Mouse (Mus musculus) neural tube, embryonic 12.5 days (tissue): ENCODE results near the gene Cenpq. TPM values are rescaled to one million over a fixed set of nuclear protein-coding genes. Genes with fewer than 3 reads are reported as not detected.

Experiments used
- ATAC-seq: fragments of 200-750 bp; cut with Nextera tagmentation; 2 replicates; pipeline ENCODE4 v1.8.0; 2017; ENCODE audit warnings: low read depth, mild to moderate bottlenecking, moderate TSS enrichment, moderate library complexity; ENCODE audit not compliant: low FRiP score
- H3K27ac ChIP-seq: fragments of 300-500 bp; sonication (generic); 2 replicates; pipeline ENCODE4 v1.5.1; 2016
- H3K27me3 ChIP-seq: fragments of 300-500 bp; sonication (generic); replicated peaks from 2 replicates; pipeline ENCODE4 v1.6.1; 2016; ENCODE audit warnings: mild to moderate bottlenecking
- H3K36me3 ChIP-seq: fragments of 300-500 bp; sonication (generic); 2 replicates; pipeline ENCODE4 v1.6.1; 2016; ENCODE audit warnings: mild to moderate bottlenecking
- H3K4me1 ChIP-seq: fragments of 300-500 bp; sonication (generic); 2 replicates; pipeline ENCODE4 v1.6.1; 2016
- H3K4me2 ChIP-seq: fragments of 300-500 bp; sonication (generic); replicated peaks from 2 replicates; pipeline ENCODE4 v1.6.1; 2016; ENCODE audit warnings: mild to moderate bottlenecking
- H3K4me3 ChIP-seq: fragments of 300-500 bp; sonication (generic); 2 replicates; pipeline ENCODE4 v1.5.1; 2016
- H3K9ac ChIP-seq: fragments of 300-500 bp; sonication (generic); 2 replicates; pipeline ENCODE4 v1.6.1; 2016; ENCODE audit warnings: mild to moderate bottlenecking
- H3K9me3 ChIP-seq: fragments of 300-500 bp; sonication (generic); 2 replicates; pipeline ENCODE4 v1.6.1; 2016; ENCODE audit warnings: mild to moderate bottlenecking
- WGBS: fragments of 180-500 bp; shearing (Covaris S2); methylation state at CpG from one replicate; pipeline ENCODE4 v1.1.7; 2016; 5-methylcytosine and 5-hydroxymethylcytosine counted together
- polyA plus RNA-seq: library from polyadenylated mRNA; unstranded; fragments of >200 nt; fragmentation: Nextera tagmentation; extraction: Ambion mirVana; gene quantifications from 2 replicates; pipeline ENCODE4 v1.2.1, GENCODE M21; 2016

The Cenpq gene
- 21.8 and 26.0 TPM in 2 replicates for polyA plus RNA-seq

DNA sequence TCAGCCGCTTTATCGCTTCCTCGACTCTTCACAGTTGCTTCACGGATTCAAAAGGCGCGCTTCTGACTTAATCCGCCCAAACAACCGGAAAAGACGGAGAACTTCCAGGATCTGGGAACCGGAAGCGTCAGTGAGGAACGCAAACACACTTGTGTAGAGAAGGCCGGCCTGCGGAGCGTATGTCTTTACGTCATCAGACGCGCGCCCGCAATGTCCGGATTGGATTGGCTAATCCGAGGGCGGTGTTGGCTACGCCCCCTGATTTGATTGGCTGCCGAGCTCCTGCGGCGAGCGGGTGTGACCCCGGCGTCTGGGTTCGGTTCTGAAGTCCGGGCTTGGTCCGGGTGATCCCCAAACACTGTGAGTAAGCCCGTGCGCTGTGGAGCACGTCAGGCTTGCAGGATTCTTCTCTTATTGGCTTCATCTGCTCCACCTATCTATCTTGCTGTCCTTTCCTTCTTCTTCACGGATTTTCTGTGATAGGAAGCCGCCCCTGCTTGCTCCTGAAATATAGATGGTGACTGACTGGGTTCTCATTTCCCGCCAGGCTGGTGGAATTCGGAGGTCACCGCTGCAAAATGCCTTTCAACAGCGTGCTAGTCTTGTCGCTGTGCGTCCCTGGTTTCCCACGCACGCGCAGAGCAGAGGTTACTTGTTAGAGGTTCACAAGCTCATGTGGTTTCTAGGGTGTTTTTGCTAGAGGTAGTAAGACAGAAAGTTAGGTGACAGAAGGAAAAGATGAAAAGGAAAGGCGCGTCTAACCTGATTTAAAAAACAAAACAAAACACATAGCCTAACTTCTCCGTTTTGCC is at the start of gene Cenpq, which contains the start of gene Mut:
Cenpq (minus strand) TSS at position 628 of the 812 bp plus-strand sequence.
Mut (plus strand) TSS at position 266 of the 812 bp plus-strand sequence.
- Histone ChIP-seq H3K4me3 (peak within 1 kb of the TSS; percentile 48), H3K36me3 (peaks cover 7% of the 10 kb centered on the region; the same call in 1 of the 2 replicates), H3K27me3 (no peaks in the 10 kb centered on the region), H3K9ac (peak within 1 kb of the TSS; percentile 61), H3K9me3 (no peaks in the 10 kb centered on the region), H3K4me2 (peak within 1 kb of the TSS; percentile 63), H3K4me1 (0 out of 2 replicates have a peak, but pooled peaks cover 3% of the 10 kb centered on the region), H3K27ac (peak within 1 kb of the TSS; percentile 54)
- WGBS: under 1% methylated on average over 50 of the region's 50 CpGs
- ATAC-seq: peak; percentile 100

DNA sequence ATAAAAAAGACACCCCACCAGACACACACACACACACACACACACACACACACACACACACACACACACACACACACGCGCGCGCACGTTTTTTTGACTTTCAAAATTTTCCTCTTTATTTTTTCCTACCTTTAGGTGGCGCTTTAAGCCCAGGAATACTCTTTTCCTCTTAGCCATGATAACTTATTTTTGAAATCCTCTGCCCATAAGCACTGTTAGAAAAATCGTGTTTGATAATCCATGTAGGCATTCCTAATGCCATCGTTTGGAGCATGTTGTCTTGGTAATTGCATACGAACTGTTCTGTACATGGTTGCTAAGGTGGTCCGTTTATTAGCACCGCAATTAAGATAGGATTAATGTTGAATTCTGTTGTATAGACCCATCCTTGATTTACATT is 43.1 kb upstream of the Cenpq start:
- Histone ChIP-seq H3K9ac (no peak overlapping the region), H3K27me3 (no peaks in the 10 kb centered on the region), H3K27ac (no peak overlapping the region), H3K9me3 (no peaks in the 10 kb centered on the region), H3K36me3 (no peaks in the 10 kb centered on the region), H3K4me1 (no peaks in the 10 kb centered on the region), H3K4me2 (no peak overlapping the region), H3K4me3 (no peak overlapping the region)
- 72% methylated on average over 11 of the region's 11 CpGs for WGBS
- ATAC-seq: no peak

DNA sequence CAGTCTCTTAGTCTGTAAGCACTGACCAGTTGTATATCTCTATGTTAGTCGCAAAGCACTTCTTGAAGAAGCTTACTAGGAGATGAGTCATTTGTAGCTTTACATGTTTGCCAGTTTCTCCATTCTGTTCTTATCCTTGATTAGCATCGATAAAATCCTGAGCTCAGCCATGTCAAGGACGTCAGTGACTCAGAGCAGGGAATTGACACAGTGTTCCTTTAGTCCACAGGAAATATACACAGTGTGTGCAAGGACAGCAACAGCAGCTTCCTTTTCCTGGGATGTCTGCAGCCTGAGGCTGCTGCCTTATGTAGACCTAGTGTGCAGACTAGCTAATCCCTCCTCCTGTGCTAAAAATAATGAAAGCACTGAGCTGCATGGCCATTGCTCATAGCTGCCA is 13.7 kb upstream of the Cenpq start:
- no peak for ATAC-seq
- Histone ChIP-seq H3K27me3 (no peaks in the 10 kb centered on the region), H3K27ac (no peak overlapping the region), H3K9me3 (no peaks in the 10 kb centered on the region), H3K9ac (no peak overlapping the region), H3K4me1 (no peaks in the 10 kb centered on the region), H3K36me3 (peaks cover 31% of the 10 kb centered on the region), H3K4me2 (no peak overlapping the region), H3K4me3 (no peak overlapping the region)
- WGBS: 87% methylated on average over 3 of the region's 3 CpGs

DNA sequence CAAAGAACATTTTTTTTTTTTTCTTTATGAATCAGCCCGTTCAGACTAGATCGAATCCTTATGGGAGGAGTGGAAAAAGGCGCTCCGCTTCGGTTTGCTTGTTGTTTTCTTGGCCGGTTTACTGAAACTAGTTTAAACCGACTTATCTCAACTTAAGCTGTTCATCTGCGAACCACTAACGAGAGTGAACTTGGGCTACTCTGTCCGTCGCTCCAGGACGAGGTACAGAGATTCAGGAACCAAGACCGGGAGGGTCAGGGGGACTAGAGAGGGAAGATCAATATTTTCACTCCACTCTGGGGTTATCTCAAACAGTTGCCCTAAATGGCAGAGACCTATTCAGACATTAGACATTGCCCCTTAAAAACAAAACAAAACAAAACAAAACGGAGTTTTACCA is 862 bp downstream of the Cenpq start:
- peak overlapping the region; percentile 63 for H3K4me2 ChIP-seq
- peaks cover 5% of the 10 kb centered on the region; the same call in 1 of the 2 replicates for H3K36me3 ChIP-seq
- H3K4me3 ChIP-seq: peak overlapping the region; percentile 48
- H3K9me3 ChIP-seq: no peaks in the 10 kb centered on the region
- no peak overlapping the region for H3K27ac ChIP-seq
- peak; percentile 9; the same call in 1 of the 2 replicates for ATAC-seq
- no peaks in the 10 kb centered on the region for H3K27me3 ChIP-seq
- WGBS: 2% methylated on average over 14 of the region's 14 CpGs
- peak overlapping the region; percentile 53 for H3K9ac ChIP-seq
- H3K4me1 ChIP-seq: 0 out of 2 replicates have a peak, but pooled peaks cover 3% of the 10 kb centered on the region

DNA sequence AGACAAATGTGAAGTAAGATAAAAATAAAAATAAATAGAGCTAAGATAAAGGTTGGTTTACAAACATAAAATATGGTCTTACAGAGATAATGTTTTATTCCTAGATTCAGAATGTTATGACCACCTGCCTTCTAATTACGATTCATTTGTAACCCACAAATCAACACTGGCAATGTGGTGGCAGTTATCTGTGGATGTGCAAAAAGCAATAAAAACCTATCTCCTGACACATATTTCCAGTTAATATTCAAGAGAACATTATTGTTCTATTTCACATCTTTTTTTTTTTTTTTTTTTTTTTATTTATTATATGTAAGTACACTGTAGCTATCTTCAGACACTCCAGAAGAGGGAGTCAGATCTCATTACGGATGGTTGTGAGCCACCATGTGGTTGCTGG is 19.3 kb downstream of the Cenpq start:
- Histone ChIP-seq H3K4me1 (no peaks in the 10 kb centered on the region), H3K36me3 (no peaks in the 10 kb centered on the region), H3K4me2 (no peak overlapping the region), H3K9me3 (no peaks in the 10 kb centered on the region), H3K4me3 (no peak overlapping the region), H3K27me3 (no peaks in the 10 kb centered on the region), H3K9ac (no peak overlapping the region), H3K27ac (no peak overlapping the region)
- no peak for ATAC-seq
- WGBS: 98% methylated on average over 1 of the region's 2 CpGs

DNA sequence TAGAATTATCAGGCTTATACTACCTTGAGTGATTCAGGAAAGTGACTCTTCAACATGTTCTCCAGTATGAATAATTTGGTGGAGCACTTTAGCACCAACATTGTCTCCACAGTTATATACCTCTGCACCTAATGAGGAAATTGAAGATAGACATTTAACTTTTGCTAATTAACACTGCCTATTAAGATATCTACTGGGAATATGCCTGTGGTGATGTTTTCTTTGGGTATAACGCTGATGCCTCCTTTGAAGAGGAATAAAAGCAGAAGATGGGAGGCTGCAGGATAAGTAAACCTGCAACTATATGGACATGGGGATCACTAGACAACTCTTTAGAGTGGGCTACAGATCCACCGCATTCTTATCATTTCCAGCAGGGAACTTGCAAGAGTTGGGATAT is 20.6 kb downstream of the Cenpq start, which contains the start of gene Glyatl3:
Glyatl3 (minus strand) TSS at position 101 of the 400 bp plus-strand sequence.
- Histone ChIP-seq H3K27me3 (no peaks in the 10 kb centered on the region), H3K4me1 (no peaks in the 10 kb centered on the region), H3K9me3 (no peaks in the 10 kb centered on the region), H3K27ac (no peak within 1 kb of the TSS), H3K4me3 (no peak within 1 kb of the TSS), H3K36me3 (no peaks in the 10 kb centered on the region), H3K9ac (no peak within 1 kb of the TSS), H3K4me2 (no peak within 1 kb of the TSS)
- 94% methylated on average over 2 of the region's 2 CpGs for WGBS
- no peak for ATAC-seq

DNA sequence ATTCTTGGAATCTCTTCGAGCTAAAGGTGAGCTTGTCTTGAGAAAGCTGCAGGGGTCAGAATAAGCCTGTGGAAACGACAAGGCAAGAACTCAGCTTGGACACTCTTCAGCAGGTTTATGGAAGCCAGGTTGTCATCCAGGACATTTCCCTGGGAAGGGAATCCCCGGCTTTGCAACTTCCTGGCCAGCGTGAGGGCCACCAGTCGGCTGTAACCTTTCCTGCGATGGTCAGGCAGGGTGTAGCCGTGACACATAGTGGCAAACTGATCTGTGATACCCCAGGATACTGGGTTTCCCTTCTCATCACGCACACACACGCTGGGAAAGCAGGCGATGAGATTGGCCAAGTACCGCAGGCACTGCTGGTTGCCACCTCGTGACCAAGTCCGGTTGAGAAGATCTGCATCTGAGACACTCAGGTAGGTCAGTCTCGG is 30.1 kb downstream of the Cenpq start:
- 22% methylated on average over 14 of the region's 14 CpGs for WGBS
- Histone ChIP-seq H3K4me1 (no peaks in the 10 kb centered on the region; the same call in 1 of the 2 replicates), H3K4me3 (no peak overlapping the region), H3K27me3 (no peaks in the 10 kb centered on the region), H3K4me2 (peak overlapping the region; percentile 49), H3K9ac (no peak overlapping the region), H3K36me3 (no peaks in the 10 kb centered on the region), H3K9me3 (no peaks in the 10 kb centered on the region), H3K27ac (no peak overlapping the region)
- no peak for ATAC-seq

DNA sequence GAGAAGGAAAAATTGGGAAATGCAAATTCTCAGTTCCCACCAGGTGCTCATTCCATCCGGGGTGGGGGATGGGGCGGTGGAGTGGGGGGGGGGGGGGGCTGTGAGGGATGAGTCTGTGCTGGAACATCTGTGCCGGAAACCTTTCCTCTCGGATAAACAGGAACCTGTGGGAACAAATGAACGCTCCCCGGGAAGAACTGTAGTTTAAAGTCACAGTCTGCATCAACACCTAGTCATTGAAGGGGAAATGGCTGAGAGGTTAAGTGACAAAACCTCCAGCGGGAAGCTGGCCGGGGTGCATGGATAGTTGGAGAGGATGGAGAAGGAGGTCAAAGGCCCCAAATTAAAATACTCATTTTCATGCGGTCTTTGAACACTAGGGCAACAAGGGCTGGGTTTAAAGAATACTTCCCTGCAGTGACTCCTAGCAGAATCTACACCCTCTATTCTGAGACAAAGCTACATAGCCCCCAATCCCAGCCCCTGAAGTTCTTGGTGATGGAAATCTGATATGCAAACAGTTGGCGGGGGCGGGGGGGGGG is 30.7 kb downstream of the Cenpq start:
- Histone ChIP-seq H3K4me2 (peak overlapping the region; percentile 49; the same call in 1 of the 2 replicates), H3K27ac (no peak overlapping the region), H3K4me3 (no peak overlapping the region), H3K9me3 (no peaks in the 10 kb centered on the region), H3K27me3 (no peaks in the 10 kb centered on the region), H3K9ac (no peak overlapping the region), H3K36me3 (no peaks in the 10 kb centered on the region), H3K4me1 (no peaks in the 10 kb centered on the region; the same call in 1 of the 2 replicates)
- ATAC-seq: no peak
- 14% methylated on average over 11 of the region's 11 CpGs for WGBS

DNA sequence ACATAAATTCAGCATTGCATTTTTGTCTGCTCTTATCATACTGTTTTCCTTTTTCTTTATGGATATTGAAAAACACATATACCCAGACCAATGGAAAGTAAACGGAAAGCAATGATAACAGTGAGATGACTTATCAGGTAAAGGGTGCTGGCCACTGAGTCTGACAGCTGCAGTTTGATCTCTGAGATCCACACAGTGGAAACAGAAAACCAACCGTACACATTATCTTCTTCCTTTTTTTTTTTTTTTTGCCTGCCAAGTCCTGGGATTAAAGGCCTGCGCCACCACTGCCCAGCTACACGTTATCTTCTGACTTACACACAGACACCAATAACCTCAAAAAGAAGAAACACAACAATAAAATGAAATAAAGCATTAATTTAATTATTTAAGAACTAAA is 31.5 kb downstream of the Cenpq start:
- no peak for ATAC-seq
- Histone ChIP-seq H3K4me1 (no peaks in the 10 kb centered on the region; the same call in 1 of the 2 replicates), H3K27ac (no peak overlapping the region), H3K4me2 (no peak overlapping the region), H3K36me3 (no peaks in the 10 kb centered on the region), H3K4me3 (no peak overlapping the region), H3K27me3 (no peaks in the 10 kb centered on the region), H3K9ac (no peak overlapping the region), H3K9me3 (no peaks in the 10 kb centered on the region)
- WGBS: 72% methylated on average over 4 of the region's 4 CpGs

DNA sequence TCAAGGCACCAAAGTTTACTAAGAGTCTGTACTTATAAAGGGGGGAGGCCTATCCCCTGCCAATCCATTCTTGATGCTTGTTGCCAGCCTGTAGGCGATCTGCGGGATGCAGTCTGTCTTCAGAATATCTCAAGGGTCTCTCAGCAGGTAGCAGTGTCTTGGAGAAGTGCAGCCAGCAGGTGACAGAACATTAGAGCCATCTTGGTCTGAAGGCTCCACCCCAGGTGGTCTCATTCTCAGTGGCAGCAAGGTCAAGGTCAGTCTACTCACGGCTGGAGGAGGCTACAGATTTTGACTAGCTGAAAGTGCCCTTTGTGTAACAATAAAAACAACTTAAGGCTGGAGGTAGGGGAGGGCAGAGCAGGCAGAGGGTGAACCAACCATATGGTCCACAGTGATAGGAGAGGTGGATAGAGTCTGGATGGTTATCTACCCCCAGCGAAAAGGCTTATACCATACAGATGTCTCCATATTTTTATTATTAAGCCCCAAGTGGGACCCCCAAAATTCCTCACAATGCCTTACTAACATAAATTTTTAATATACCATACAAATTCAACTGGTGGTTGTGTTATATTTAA is 35.0 kb downstream of the Cenpq start:
- Histone ChIP-seq H3K36me3 (no peaks in the 10 kb centered on the region), H3K4me3 (no peak overlapping the region), H3K27ac (no peak overlapping the region), H3K9ac (no peak overlapping the region), H3K9me3 (no peaks in the 10 kb centered on the region), H3K4me2 (no peak overlapping the region), H3K4me1 (no peaks in the 10 kb centered on the region; the same call in 1 of the 2 replicates), H3K27me3 (no peaks in the 10 kb centered on the region)
- ATAC-seq: no peak
- WGBS: 44% methylated on average over 4 of the region's 4 CpGs

DNA sequence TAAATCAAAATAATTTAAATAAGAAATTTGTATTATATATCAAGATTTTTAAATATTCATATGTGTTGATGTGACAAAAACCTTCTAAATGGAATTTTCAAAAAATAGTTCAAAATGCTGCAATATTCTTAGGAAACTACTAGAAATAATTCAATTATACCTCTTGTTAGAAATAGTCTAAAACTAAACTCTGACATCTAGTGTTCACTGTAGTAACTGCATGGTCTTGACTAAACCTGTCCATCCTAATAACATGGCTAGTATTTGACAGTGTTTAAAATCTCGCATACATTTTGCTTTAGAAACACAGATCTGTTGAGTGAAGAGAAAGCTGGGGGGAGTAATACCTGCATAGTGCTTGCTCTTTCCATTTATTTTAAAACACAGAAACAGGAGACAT is 38.0 kb downstream of the Cenpq start:
- no peak overlapping the region for H3K4me3 ChIP-seq
- H3K36me3 ChIP-seq: no peaks in the 10 kb centered on the region
- H3K9ac ChIP-seq: no peak overlapping the region
- no peaks in the 10 kb centered on the region for H3K4me1 ChIP-seq
- ATAC-seq: no peak
- no peak overlapping the region for H3K4me2 ChIP-seq
- H3K27me3 ChIP-seq: no peaks in the 10 kb centered on the region
- no peak overlapping the region for H3K27ac ChIP-seq
- H3K9me3 ChIP-seq: no peaks in the 10 kb centered on the region
- 87% methylated on average over 1 of the region's 1 CpGs for WGBS

DNA sequence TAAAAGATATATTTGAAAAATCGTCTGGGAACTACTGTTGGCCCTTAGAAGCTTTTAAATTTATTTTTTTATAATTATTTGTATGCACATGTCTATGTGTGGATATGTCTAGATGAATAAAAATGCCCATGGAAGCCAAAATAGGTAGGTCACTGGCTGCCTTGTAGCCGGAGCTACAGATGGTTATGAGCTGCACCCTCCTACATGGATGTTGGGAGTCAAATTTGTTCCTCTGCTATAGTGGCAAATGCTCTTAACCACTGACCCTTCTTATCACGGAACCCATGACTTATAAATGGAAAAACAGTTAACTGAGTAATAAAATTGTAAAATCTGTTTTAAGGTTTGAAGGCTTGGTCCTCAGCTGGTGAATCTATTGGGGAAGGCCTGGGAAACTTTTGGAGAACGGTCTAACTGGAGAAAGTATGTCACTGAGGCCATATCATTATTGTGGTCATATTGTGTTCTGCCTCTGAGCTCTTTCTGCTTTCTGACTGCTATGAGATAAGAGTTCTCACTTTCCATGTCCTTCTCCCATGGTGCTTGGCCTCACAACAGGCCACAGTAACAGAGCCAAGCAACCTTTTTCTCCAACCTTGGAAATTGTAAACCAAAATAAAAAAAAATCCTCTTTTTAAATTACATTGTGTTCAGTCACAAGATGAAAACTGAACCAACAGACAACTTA is 46.9 kb downstream of the Cenpq start:
- Histone ChIP-seq H3K4me3 (no peak overlapping the region), H3K4me1 (no peaks in the 10 kb centered on the region), H3K36me3 (no peaks in the 10 kb centered on the region), H3K27ac (no peak overlapping the region), H3K4me2 (no peak overlapping the region), H3K9me3 (no peaks in the 10 kb centered on the region), H3K9ac (no peak overlapping the region), H3K27me3 (no peaks in the 10 kb centered on the region)
- ATAC-seq: no peak
- WGBS: 86% methylated on average over 4 of the region's 4 CpGs
